10 mouse cellular contexts compared by ENCODE assay signal in genomic region chr7:39659597-39659996, GRCm38 (mm10).
A peak's percentile ranks its signal among the peaks of the same experiment; 100 is the strongest.
DNase-seq lines count a peak whose midpoint lies in the region; ATAC-seq and TF ChIP-seq lines count a peak whose summit lies in the region.
"Had no signal": no experiment of that assay in that cellular context is flagged by ENCODE, and none has a peak within 500 bp of the region (broad histone marks: within the 10 kb centered on the region; RNA-seq: fewer than 3 reads in every experiment).

No protein-coding gene starts in this region.

- H3K4me3 ChIP-seq in kidney, postnatal 0 days (replicated peaks; ENCODE audit: low read depth, low read length) = no peak overlapping the region
- no peak overlapping the region for H3K4me3 ChIP-seq in heart, embryonic 13.5 days
- no peak overlapping the region for H3K4me3 ChIP-seq in thymus, adult 2 months (ENCODE audit: control insufficient read depth, insufficient read depth, low read length)
- H3K4me3 ChIP-seq: liver, embryonic 15.5 days had no signal

- peak; percentile 47 for ATAC-seq in kidney, postnatal 0 days (replicated peaks; ENCODE audit: low FRiP score, low read depth)
- no peak for ATAC-seq in heart, embryonic 13.5 days (ENCODE audit: extremely low read depth, insufficient number of reproducible peaks, low FRiP score, low TSS enrichment)
- ATAC-seq: activated CD4-positive, CD25-positive, alpha-beta regulatory T cell, adult 4 months had no signal

- no peak for TF ChIP-seq CTCF in kidney, postnatal 0 days (IDR thresholded peaks at IDR 0.05; ENCODE audit: low read depth)
- TF ChIP-seq CTCF in thymus, adult 2 months (IDR thresholded peaks at IDR 0.05; ENCODE audit: borderline replicate concordance, control insufficient read depth, extremely low read depth, insufficient read depth, low read length, poor library complexity) = no peak

- H3K36me3 ChIP-seq in kidney, postnatal 0 days (ENCODE audit: insufficient read depth, low read length) = no peaks in the 10 kb centered on the region
- no peaks in the 10 kb centered on the region for H3K36me3 ChIP-seq in heart, embryonic 13.5 days
- no peaks in the 10 kb centered on the region for H3K36me3 ChIP-seq in thymus, adult 2 months (ENCODE audit: control insufficient read depth, insufficient read depth, low read length)
- H3K36me3 ChIP-seq: liver, embryonic 15.5 days had no signal

- no peak overlapping the region for H3K9ac ChIP-seq in kidney, postnatal 0 days (ENCODE audit: low read depth, low read length)
- H3K9ac ChIP-seq in heart, embryonic 13.5 days = no peak overlapping the region
- H3K9ac ChIP-seq: liver, embryonic 15.5 days had no signal

- H3K27me3 ChIP-seq in kidney, postnatal 0 days (ENCODE audit: insufficient read depth, low read length) = no peaks in the 10 kb centered on the region
- no peaks in the 10 kb centered on the region for H3K27me3 ChIP-seq in heart, embryonic 13.5 days (replicated peaks)
- no peaks in the 10 kb centered on the region for H3K27me3 ChIP-seq in thymus, adult 2 months (ENCODE audit: control insufficient read depth, insufficient read depth, low read length)
- H3K27me3 ChIP-seq: liver, embryonic 15.5 days had no signal

- DNase-seq in kidney, postnatal 0 days (ENCODE audit: low spot score) = peak; percentile 18
- no peak for DNase-seq in kidney, postnatal 25 days
- DNase-seq in gastrocnemius, postnatal 10 days = peak; percentile 21
- DNase-seq in lung, postnatal 14 days = peak; percentile 67
- no peak for DNase-seq in thymus, postnatal 14 days
- no peak for DNase-seq in thymus, adult 2 months
- no peak for DNase-seq in cerebellum, adult 11 months

- H3K27ac ChIP-seq in kidney, postnatal 0 days = no peak overlapping the region
- H3K27ac ChIP-seq in heart, embryonic 13.5 days (replicated peaks) = no peak overlapping the region
- no peak overlapping the region for H3K27ac ChIP-seq in thymus, adult 2 months (ENCODE audit: control insufficient read depth, insufficient read depth, low read length)
- H3K27ac ChIP-seq: liver, embryonic 15.5 days had no signal

- WGBS in kidney, postnatal 0 days = 22% methylated on average over 5 of the region's 5 CpGs
- 13% methylated on average over 5 of the region's 5 CpGs for WGBS in heart, embryonic 13.5 days
- 56% methylated on average over 5 of the region's 5 CpGs for WGBS in thymus, adult 2 months

- H3K9me3 ChIP-seq in kidney, postnatal 0 days (replicated peaks; ENCODE audit: low read length) = no peaks in the 10 kb centered on the region
- H3K9me3 ChIP-seq in heart, embryonic 13.5 days = peaks cover 7% of the 10 kb centered on the region; the same call in 1 of the 2 replicates
- H3K9me3 ChIP-seq: liver, embryonic 15.5 days had no signal

- H3K4me1 ChIP-seq in kidney, postnatal 0 days (replicated peaks; ENCODE audit: insufficient read depth, low read length) = no peaks in the 10 kb centered on the region; the same call in 1 of the 2 replicates
- H3K4me1 ChIP-seq in heart, embryonic 13.5 days = peaks cover 15% of the 10 kb centered on the region
- H3K4me1 ChIP-seq in thymus, adult 2 months (replicated peaks; ENCODE audit: control insufficient read depth, insufficient read depth, low read length) = peaks cover 7% of the 10 kb centered on the region
- H3K4me1 ChIP-seq: liver, embryonic 15.5 days had no signal

- TF ChIP-seq POLR2A in thymus, adult 2 months (IDR thresholded peaks at IDR 0.05; ENCODE audit: control insufficient read depth, extremely low read depth, insufficient read depth, low read length, poor library complexity) = no peak

- H3K4me2 ChIP-seq in kidney, postnatal 0 days (ENCODE audit: low read length) = no peak overlapping the region
- H3K4me2 ChIP-seq in heart, embryonic 13.5 days = peak overlapping the region; percentile 22
- H3K4me2 ChIP-seq: liver, embryonic 15.5 days had no signal

Comparison
In these comparisons a context has a peak if more than half of its experiments do, and no peak if none do; other contexts are left out.
1. DNase-seq: peak in kidney, postnatal 0 days (single experiment), gastrocnemius, postnatal 10 days (single experiment) and lung, postnatal 14 days (single experiment); none in kidney, postnatal 25 days (0 of 2), thymus, postnatal 14 days (single experiment), thymus, adult 2 months (single experiment) and cerebellum, adult 11 months (single experiment).